Mouse (Mus musculus) bone marrow macrophage, adult 2 months (primary cell): ENCODE data around the gene Cep19.

Experiments used
- CTCF ChIP-seq: IDR thresholded peaks from 2 replicates; pipeline ENCODE4 v1.5.1; 2012; ENCODE audit warnings: low read depth, mild to moderate bottlenecking, low read length, moderate library complexity
- POLR2A ChIP-seq: IDR thresholded peaks from 2 replicates; pipeline ENCODE4 v1.6.1; 2012; ENCODE audit warnings: mild to moderate bottlenecking, low read depth, low read length, borderline replicate concordance

- no peak for TF ChIP-seq CTCF
- no peak for TF ChIP-seq POLR2A
Observed at GRCm38 (mm10) chr16:32124444-32125335, 25.1 kb downstream of the Cep19 start.
